Mouse (Mus musculus): ENCODE measurements at regions not wholly inside any gene's neighbourhood (a gene's known extent, or its start where the extent isn't known, plus 50 kb on each side); places are given as distances from the start of the nearest gene placed in this dataset.

- DNase-seq (ENCODE audit: low read depth, low spot score), result no peak
Measured at GRCm38 (mm10) chr7:129441085-129441617, 150.5 kb upstream of the Wdr11 start.

GRCm38 (mm10) chr7:129469496-129469895 is 122.2 kb upstream of the Wdr11 start:
- DNase-seq (ENCODE audit: low read depth, low spot score), result peak; percentile 45

- no peak for DNase-seq (ENCODE audit: low read depth, low spot score)
Measured at GRCm38 (mm10) chr7:129483736-129484135, 107.9 kb upstream of the Wdr11 start.

- peak; percentile 71 for DNase-seq (ENCODE audit: low read depth, low spot score)
Measured at GRCm38 (mm10) chr7:129506894-129507293, 84.8 kb upstream of the Wdr11 start.

DNA sequence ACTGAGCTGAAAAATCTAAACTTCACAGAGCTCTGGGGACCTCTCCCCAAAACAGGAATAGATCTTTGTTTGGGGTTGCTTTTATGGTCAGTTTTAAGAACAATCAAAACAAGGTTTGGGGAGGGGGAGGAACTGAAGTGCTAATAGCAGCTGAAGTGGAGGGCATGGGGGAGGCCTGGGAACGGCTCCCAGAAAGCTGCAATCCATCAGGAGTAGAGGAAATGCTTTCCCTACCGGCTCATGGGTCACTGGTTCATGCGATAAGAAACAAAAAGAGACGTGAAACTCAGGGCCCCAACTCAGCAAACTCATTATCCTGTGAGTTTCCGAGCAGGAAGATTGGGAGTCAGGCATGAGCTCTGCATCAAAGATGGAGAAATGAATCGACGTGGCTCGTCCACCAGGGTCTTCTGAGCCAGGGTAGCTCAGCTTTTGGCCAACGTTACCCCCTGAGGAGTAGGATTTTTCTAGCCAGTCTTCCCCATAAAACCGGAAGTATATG is 82.0 kb upstream of the Wdr11 start:
- no peak for DNase-seq (ENCODE audit: low read depth, low spot score)

DNA sequence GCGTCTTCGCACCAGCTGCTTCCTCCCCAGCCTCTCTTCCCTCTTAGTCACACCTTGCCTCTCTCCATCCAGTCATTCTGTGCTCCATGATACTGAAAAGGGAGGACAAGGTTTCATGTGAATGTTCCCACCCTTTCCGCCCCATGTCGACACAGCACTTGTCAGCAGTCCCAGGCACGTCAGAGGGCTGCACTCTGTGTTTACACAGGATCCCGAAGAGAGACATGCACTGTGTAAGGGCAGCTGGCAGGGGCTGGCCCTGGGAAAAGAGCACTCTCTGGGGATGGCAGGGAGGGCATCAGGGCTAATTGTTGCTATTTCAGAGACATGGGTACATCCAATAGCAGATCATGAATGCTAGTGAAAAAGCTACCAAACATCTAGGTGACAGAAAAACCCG is 77.0 kb upstream of the Wdr11 start:
- DNase-seq (ENCODE audit: low read depth, low spot score), result no peak

GRCm38 (mm10) chr7:129524369-129524915 is 67.2 kb upstream of the Wdr11 start:
- DNase-seq (ENCODE audit: low read depth, low spot score), result no peak

- DNase-seq (ENCODE audit: low read depth, low spot score), result no peak
Measured at GRCm38 (mm10) chr7:129525985-129526384, 65.7 kb upstream of the Wdr11 start.

GRCm38 (mm10) chr7:129528263-129528662 is 63.4 kb upstream of the Wdr11 start:
- no peak for DNase-seq (ENCODE audit: low read depth, low spot score)

DNA sequence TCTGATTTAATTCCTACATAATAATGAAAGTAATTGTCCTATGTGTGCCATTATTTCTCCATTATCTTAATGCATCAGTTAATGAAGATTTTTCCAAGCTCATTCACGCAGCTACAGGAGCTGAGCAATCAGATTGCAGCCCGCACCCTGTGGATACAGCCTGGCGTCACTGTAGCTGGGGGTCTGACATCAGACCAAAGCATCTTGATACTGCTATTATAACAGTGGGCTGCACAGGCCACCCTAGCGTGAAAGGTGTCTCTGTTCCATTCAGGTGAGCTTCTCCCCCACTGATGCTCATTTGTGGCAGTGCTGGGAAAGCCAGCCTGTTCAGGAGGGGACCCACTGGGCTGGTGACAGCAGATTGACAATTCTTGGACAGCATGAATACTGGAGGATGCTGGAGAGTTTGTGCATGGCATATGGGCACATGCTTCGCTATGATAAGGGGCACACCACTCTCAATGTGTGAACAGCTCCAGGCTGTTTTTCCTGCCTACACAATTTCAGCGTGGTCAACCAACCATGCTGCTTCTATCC is 58.2 kb upstream of the Wdr11 start:
- DNase-seq (ENCODE audit: low read depth, low spot score), result no peak

Data from 3T3-L1 (cell line).